Mouse (Mus musculus) macrophage (primary cell): ENCODE data around the gene Csnk1d. TPM values are rescaled to one million over a fixed set of nuclear protein-coding genes. Genes with fewer than 3 reads are reported as not detected.

ENCODE experiments used
- H3K27ac ChIP-seq: fragments of 350-480 bp; formaldehyde crosslinking; 2 replicates; pipeline ENCODE4 v1.9.0; 2021
- H3K36me3 ChIP-seq: fragments of 350-480 bp; formaldehyde crosslinking; 2 replicates; pipeline ENCODE4 v1.9.0; 2021; ENCODE audit errors: inconsistent target
- H3K4me3 ChIP-seq: fragments of 350-480 bp; formaldehyde crosslinking; 2 replicates; pipeline ENCODE4 v1.9.0; 2021; ENCODE audit errors: inconsistent target
- H3K79me2 ChIP-seq: fragments of 350-480 bp; formaldehyde crosslinking; 2 replicates; pipeline ENCODE4 v1.9.0; 2021; ENCODE audit errors: inconsistent target
- WGBS: methylation state at CpG from one replicate; pipeline ENCODE4 v1.1.7; 2026; ENCODE audit warnings: inconsistent platforms; ENCODE audit not compliant: missing documents; 5-methylcytosine and 5-hydroxymethylcytosine counted together
- polyA plus RNA-seq: library from polyadenylated mRNA; stranded (reverse); fragments of 250-400 nt; gene quantifications from 3 replicates; pipeline ENCODE4 v1.2.4, GENCODE M21; 2018; ENCODE audit warnings: inconsistent platforms

Gene Csnk1d
- polyA plus RNA-seq, 1 experiment from 2014 or later: 122 TPM

GRCm38 (mm10) chr11:120973318-120973717, 17.8 kb downstream of the Csnk1d start:
- no peak overlapping the region for H3K4me3 ChIP-seq
- peaks cover 65% of the 10 kb centered on the region for H3K79me2 ChIP-seq
- peaks cover 89% of the 10 kb centered on the region for H3K36me3 ChIP-seq
- WGBS: 92% methylated on average over 6 of the region's 6 CpGs
- H3K27ac ChIP-seq: no peak overlapping the region

GRCm38 (mm10) chr11:120971237-120971636, 19.9 kb downstream of the Csnk1d start:
- WGBS: 96% methylated on average over 5 of the region's 5 CpGs
- no peak overlapping the region for H3K4me3 ChIP-seq
- H3K79me2 ChIP-seq: peaks cover 48% of the 10 kb centered on the region
- H3K27ac ChIP-seq: no peak overlapping the region
- peaks cover 96% of the 10 kb centered on the region for H3K36me3 ChIP-seq

GRCm38 (mm10) chr11:120969742-120970141, 21.4 kb downstream of the Csnk1d start:
- no peak overlapping the region for H3K4me3 ChIP-seq
- peaks cover 99% of the 10 kb centered on the region for H3K36me3 ChIP-seq
- 98% methylated on average over 5 of the region's 5 CpGs for WGBS
- H3K79me2 ChIP-seq: peaks cover 48% of the 10 kb centered on the region
- no peak overlapping the region for H3K27ac ChIP-seq

GRCm38 (mm10) chr11:120965587-120965986, 25.5 kb downstream of the Csnk1d start:
- Histone ChIP-seq H3K4me3 (no peak overlapping the region), H3K79me2 (peaks cover 28% of the 10 kb centered on the region; the same call in 1 of the 2 replicates), H3K36me3 (peaks cover 88% of the 10 kb centered on the region), H3K27ac (0 out of 2 replicates have a peak overlapping the region, but pooled peaks have one; percentile 17)
- 95% methylated on average over 4 of the region's 4 CpGs for WGBS

- peaks cover 77% of the 10 kb centered on the region for H3K36me3 ChIP-seq
- H3K27ac ChIP-seq: no peak overlapping the region
- peaks cover 28% of the 10 kb centered on the region; the same call in 1 of the 2 replicates for H3K79me2 ChIP-seq
- 94% methylated on average over 10 of the region's 10 CpGs for WGBS
- no peak overlapping the region for H3K4me3 ChIP-seq
Measured at GRCm38 (mm10) chr11:120964195-120965157, 26.7 kb downstream of the Csnk1d start.

- H3K79me2 ChIP-seq: peaks cover 28% of the 10 kb centered on the region; the same call in 1 of the 2 replicates
- WGBS: 88% methylated on average over 7 of the region's 7 CpGs
- H3K4me3 ChIP-seq: no peak overlapping the region
- no peak overlapping the region for H3K27ac ChIP-seq
- peaks cover 62% of the 10 kb centered on the region for H3K36me3 ChIP-seq
Measured at GRCm38 (mm10) chr11:120962909-120963308, 28.2 kb downstream of the Csnk1d start.

GRCm38 (mm10) chr11:120962050-120962771, 28.9 kb downstream of the Csnk1d start:
- peaks cover 55% of the 10 kb centered on the region for H3K36me3 ChIP-seq
- H3K4me3 ChIP-seq: no peak overlapping the region
- WGBS: 93% methylated on average over 11 of the region's 13 CpGs
- peaks cover 28% of the 10 kb centered on the region; the same call in 1 of the 2 replicates for H3K79me2 ChIP-seq
- no peak overlapping the region for H3K27ac ChIP-seq

GRCm38 (mm10) chr11:120961594-120961993, 29.5 kb downstream of the Csnk1d start:
- H3K27ac ChIP-seq: no peak overlapping the region
- H3K79me2 ChIP-seq: peaks cover 28% of the 10 kb centered on the region; the same call in 1 of the 2 replicates
- 93% methylated on average over 6 of the region's 7 CpGs for WGBS
- H3K36me3 ChIP-seq: peaks cover 48% of the 10 kb centered on the region
- no peak overlapping the region for H3K4me3 ChIP-seq

- H3K27ac ChIP-seq: no peak overlapping the region
- H3K79me2 ChIP-seq: peaks cover 26% of the 10 kb centered on the region
- H3K4me3 ChIP-seq: no peak overlapping the region
- WGBS: 75% methylated on average over 1 of the region's 1 CpGs
- H3K36me3 ChIP-seq: peaks cover 42% of the 10 kb centered on the region
Measured at GRCm38 (mm10) chr11:120960248-120960647, 30.9 kb downstream of the Csnk1d start.

- H3K79me2 ChIP-seq: peaks cover 26% of the 10 kb centered on the region
- H3K36me3 ChIP-seq: peaks cover 35% of the 10 kb centered on the region
- H3K4me3 ChIP-seq: no peak overlapping the region
- H3K27ac ChIP-seq: no peak overlapping the region
- WGBS: 84% methylated on average over 3 of the region's 3 CpGs
Measured at GRCm38 (mm10) chr11:120959564-120959963, 31.6 kb downstream of the Csnk1d start.

- Histone ChIP-seq H3K36me3 (peaks cover 30% of the 10 kb centered on the region), H3K4me3 (no peak overlapping the region)
Measured at GRCm38 (mm10) chr11:120959066-120959465, 32.1 kb downstream of the Csnk1d start.

GRCm38 (mm10) chr11:120957731-120958257, 33.3 kb downstream of the Csnk1d start:
- WGBS: 42% methylated on average over 13 of the region's 15 CpGs

More at GRCm38 (mm10) chr11:120959066-120959465, 32.1 kb downstream of the Csnk1d start:
- 89% methylated on average over 12 of the region's 18 CpGs for WGBS
- Histone ChIP-seq H3K79me2 (peaks cover 26% of the 10 kb centered on the region), H3K27ac (no peak overlapping the region)

GRCm38 (mm10) chr11:120957052-120957451, 34.1 kb downstream of the Csnk1d start:
- Histone ChIP-seq H3K27ac (no peak overlapping the region), H3K36me3 (peaks cover 10% of the 10 kb centered on the region; the same call in 1 of the 2 replicates), H3K4me3 (no peak overlapping the region), H3K79me2 (peaks cover 44% of the 10 kb centered on the region)
- 91% methylated on average over 8 of the region's 8 CpGs for WGBS

More at GRCm38 (mm10) chr11:120957731-120958257, 33.3 kb downstream of the Csnk1d start:
- Histone ChIP-seq H3K27ac (peak overlapping the region; percentile 21; the same call in 1 of the 2 replicates), H3K36me3 (peaks cover 17% of the 10 kb centered on the region), H3K79me2 (peaks cover 36% of the 10 kb centered on the region), H3K4me3 (no peak overlapping the region)

- H3K79me2 ChIP-seq: peaks cover 57% of the 10 kb centered on the region
- WGBS: 94% methylated on average over 8 of the region's 8 CpGs
- peaks cover 7% of the 10 kb centered on the region; the same call in 1 of the 2 replicates for H3K36me3 ChIP-seq
- no peak overlapping the region for H3K4me3 ChIP-seq
- H3K27ac ChIP-seq: no peak overlapping the region
Measured at GRCm38 (mm10) chr11:120955701-120956100, 35.4 kb downstream of the Csnk1d start.
